Mouse (Mus musculus): Measurements from ENCODE around the gene Dab1. TPM values are rescaled to one million over a fixed set of nuclear protein-coding genes. Genes with fewer than 3 reads are reported as not detected.

Gene Dab1
- polyA plus RNA-seq, 1 experiment from 2014 or later = 1.2 TPM

DNA sequence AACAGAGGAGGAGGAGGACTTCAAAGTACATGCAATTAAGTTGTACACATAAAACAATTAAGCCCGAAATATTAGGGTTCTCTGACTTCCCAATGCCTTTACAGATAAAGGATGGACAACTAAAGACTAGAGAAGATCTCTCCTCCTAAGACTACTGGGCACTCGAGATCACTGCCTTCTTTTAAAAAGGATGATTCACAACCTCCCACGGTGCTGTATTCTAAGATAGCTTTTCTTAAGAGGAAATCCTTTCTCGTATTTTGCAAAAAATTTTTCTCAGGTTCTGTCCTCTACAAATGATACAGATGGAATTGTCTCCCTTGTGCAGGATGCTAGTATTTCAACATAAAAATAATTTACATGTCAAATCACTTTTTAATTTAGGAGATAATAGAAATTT is 500.9 kb downstream of the Dab1 start:
- H3K9me3 ChIP-seq (replicated peaks) = no peaks in the 10 kb centered on the region; the same call in 1 of the 2 replicates
- 71% methylated on average over 4 of the region's 4 CpGs for WGBS
- H3K4me1 ChIP-seq (replicated peaks) = no peaks in the 10 kb centered on the region
- H3K4me3 ChIP-seq = no peak overlapping the region
- H3K27me3 ChIP-seq = no peaks in the 10 kb centered on the region
- H3K9ac ChIP-seq = no peak overlapping the region
- no peak overlapping the region for H3K4me2 ChIP-seq
- ATAC-seq (replicated peaks; ENCODE audit: insufficient number of reproducible peaks, insufficient read depth, low FRiP score, low read depth) = no peak
- no peak overlapping the region for H3K27ac ChIP-seq
- H3K36me3 ChIP-seq = no peaks in the 10 kb centered on the region

DNA sequence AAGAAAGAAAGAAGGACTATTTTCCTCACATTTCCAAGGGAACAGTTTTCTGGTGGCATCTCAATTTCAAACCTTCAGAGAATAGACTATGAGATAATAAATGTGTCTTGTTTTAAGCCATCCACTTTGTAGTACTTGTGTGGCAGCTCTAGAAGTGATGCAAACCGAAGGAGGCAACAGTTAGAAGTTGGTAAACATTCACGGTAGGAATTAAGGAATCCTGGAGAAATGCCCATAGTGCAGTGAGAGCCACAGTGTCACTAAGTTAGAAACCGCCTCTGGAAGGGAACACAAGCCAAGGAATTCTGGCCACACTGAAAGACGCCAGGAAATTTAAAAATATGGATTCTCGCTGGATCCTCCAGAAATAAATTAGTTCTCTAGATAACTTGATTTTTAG is 502.8 kb downstream of the Dab1 start:
- Histone ChIP-seq H3K27ac (no peak overlapping the region), H3K9me3 (replicated peaks) (no peaks in the 10 kb centered on the region), H3K4me1 (replicated peaks) (no peaks in the 10 kb centered on the region), H3K27me3 (no peaks in the 10 kb centered on the region), H3K4me2 (no peak overlapping the region), H3K9ac (no peak overlapping the region), H3K4me3 (no peak overlapping the region), H3K36me3 (no peaks in the 10 kb centered on the region)
- 70% methylated on average over 5 of the region's 5 CpGs for WGBS
- no peak for ATAC-seq (replicated peaks; ENCODE audit: insufficient number of reproducible peaks, insufficient read depth, low FRiP score, low read depth)

DNA sequence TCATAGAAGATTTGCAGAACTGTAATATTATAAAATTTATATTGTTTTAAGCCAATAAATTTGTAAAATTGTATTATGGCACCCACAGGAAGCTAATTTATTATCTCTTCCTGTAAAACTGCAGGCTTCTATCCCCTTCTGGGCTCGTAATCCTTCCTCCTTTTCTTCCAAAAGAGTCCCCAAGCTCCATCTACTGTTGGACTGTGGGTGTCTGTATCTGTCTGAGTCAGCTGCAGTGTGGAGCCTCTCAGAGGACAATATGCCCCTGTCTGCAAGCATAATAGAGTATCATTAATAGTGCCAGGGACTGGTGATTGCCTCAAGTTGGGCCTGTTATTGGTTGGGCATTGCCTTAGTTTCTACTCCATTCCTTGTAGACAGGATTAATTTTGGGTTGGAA is 503.2 kb downstream of the Dab1 start:
- Histone ChIP-seq H3K27me3 (no peaks in the 10 kb centered on the region), H3K4me3 (no peak overlapping the region), H3K4me1 (replicated peaks) (no peaks in the 10 kb centered on the region), H3K4me2 (no peak overlapping the region), H3K27ac (no peak overlapping the region), H3K36me3 (no peaks in the 10 kb centered on the region), H3K9ac (no peak overlapping the region), H3K9me3 (replicated peaks) (no peaks in the 10 kb centered on the region)
- no peak for ATAC-seq (replicated peaks; ENCODE audit: insufficient number of reproducible peaks, insufficient read depth, low FRiP score, low read depth)
- 42% methylated on average over 1 of the region's 1 CpGs for WGBS

DNA sequence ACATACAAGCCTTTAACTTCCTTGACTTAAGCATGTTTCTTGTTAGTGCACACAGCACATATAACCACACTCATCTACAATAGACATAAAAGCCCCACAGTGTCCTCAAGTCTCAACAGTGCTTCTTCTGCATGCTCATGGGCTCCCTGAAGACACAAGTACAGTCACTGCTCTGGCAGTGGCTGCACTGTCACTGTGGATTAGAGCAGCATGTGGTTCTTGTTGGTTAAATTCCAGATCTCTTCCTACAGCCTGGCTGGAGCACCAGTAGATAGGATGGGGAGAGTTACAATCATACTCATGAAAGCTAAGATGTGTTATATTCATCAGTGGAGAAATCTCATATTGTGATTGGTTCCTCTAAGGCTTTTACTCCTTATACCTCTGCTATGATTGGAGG is 534.5 kb downstream of the Dab1 start:
- Histone ChIP-seq H3K27me3 (no peaks in the 10 kb centered on the region), H3K36me3 (no peaks in the 10 kb centered on the region), H3K4me1 (replicated peaks) (no peaks in the 10 kb centered on the region), H3K9ac (no peak overlapping the region), H3K4me2 (no peak overlapping the region), H3K9me3 (replicated peaks) (no peaks in the 10 kb centered on the region), H3K4me3 (no peak overlapping the region), H3K27ac (no peak overlapping the region)
- ATAC-seq (replicated peaks; ENCODE audit: insufficient number of reproducible peaks, insufficient read depth, low FRiP score, low read depth) = no peak

DNA sequence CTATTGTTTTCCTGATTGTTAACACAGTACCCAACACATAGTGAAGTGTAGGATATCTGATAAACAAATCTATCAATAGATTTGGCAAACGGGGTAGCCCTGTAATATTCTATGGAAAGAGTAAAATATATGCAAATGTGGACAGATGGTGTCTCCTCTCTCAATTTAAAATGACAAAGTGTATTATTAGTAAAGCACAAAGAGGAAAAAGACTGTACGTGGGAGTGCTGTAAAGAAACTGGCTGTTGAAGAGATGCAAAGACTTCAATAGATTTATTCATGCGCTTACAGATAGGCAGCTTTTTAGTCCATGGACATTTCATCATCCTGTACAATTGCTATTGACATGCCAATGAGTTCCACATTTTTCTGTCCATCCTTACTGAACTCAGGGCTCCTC is 558.9 kb downstream of the Dab1 start:
- 86% methylated on average over 3 of the region's 3 CpGs for WGBS
- no peaks in the 10 kb centered on the region for H3K36me3 ChIP-seq

DNA sequence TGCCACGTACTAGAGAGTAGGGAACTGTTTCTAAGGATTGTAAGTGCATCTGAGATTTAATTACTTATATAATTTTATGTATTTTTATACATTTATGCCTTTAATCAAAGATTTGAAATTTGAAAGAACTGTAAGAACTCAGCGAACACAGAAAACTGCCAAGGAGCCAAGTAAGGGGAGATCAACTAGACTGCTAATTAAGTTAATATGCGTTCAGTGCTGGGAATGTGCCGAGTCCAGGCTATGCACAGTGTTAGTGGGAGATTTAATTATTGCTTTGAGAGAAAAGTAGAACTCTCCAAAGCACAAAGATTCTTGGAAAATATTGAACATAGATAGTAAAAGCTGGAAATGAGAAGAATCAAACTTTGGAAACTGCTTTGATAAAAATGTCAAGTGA is 567.2 kb downstream of the Dab1 start:
- 82% methylated on average over 4 of the region's 4 CpGs for WGBS
- no peak for ATAC-seq (replicated peaks; ENCODE audit: insufficient number of reproducible peaks, insufficient read depth, low FRiP score, low read depth)

More for the DNA sequence above, 558.9 kb downstream of the Dab1 start:
- Histone ChIP-seq H3K27me3 (no peaks in the 10 kb centered on the region), H3K27ac (no peak overlapping the region), H3K4me3 (no peak overlapping the region), H3K4me1 (replicated peaks) (no peaks in the 10 kb centered on the region), H3K9me3 (replicated peaks) (no peaks in the 10 kb centered on the region), H3K9ac (no peak overlapping the region), H3K4me2 (no peak overlapping the region)
- no peak for ATAC-seq (replicated peaks; ENCODE audit: insufficient number of reproducible peaks, insufficient read depth, low FRiP score, low read depth)

DNA sequence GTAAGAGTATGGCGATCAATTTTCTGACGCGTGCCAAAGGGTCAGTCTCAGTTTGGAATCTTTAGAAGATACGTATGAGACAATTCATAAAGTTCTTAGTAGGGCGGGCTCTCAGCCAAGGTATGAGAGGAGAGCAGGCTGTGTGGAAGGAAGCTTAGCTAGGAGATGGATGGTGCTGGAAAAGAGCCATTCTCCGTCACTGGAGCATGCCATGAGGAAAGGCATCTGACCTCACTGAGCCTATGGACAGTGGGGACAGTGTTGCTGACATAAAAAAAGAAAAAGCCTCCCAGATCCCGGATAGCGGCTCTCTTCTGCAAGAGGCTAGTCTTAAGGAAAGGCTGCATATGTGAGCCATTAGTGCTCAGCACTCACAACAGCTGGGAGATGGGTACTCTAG is 579.5 kb downstream of the Dab1 start:
- Histone ChIP-seq H3K36me3 (no peaks in the 10 kb centered on the region), H3K27ac (no peak overlapping the region), H3K4me2 (no peak overlapping the region), H3K9ac (no peak overlapping the region), H3K4me1 (replicated peaks) (no peaks in the 10 kb centered on the region), H3K27me3 (no peaks in the 10 kb centered on the region), H3K9me3 (replicated peaks) (no peaks in the 10 kb centered on the region), H3K4me3 (no peak overlapping the region)
- no peak for ATAC-seq (replicated peaks; ENCODE audit: insufficient number of reproducible peaks, insufficient read depth, low FRiP score, low read depth)
- 74% methylated on average over 8 of the region's 8 CpGs for WGBS

More for the DNA sequence above, 567.2 kb downstream of the Dab1 start:
- no peaks in the 10 kb centered on the region for H3K36me3 ChIP-seq
- H3K4me3 ChIP-seq = no peak overlapping the region
- no peaks in the 10 kb centered on the region for H3K9me3 ChIP-seq (replicated peaks)
- H3K9ac ChIP-seq = no peak overlapping the region
- no peak overlapping the region for H3K4me2 ChIP-seq
- H3K27ac ChIP-seq = no peak overlapping the region
- H3K27me3 ChIP-seq = no peaks in the 10 kb centered on the region
- H3K4me1 ChIP-seq (replicated peaks) = no peaks in the 10 kb centered on the region

DNA sequence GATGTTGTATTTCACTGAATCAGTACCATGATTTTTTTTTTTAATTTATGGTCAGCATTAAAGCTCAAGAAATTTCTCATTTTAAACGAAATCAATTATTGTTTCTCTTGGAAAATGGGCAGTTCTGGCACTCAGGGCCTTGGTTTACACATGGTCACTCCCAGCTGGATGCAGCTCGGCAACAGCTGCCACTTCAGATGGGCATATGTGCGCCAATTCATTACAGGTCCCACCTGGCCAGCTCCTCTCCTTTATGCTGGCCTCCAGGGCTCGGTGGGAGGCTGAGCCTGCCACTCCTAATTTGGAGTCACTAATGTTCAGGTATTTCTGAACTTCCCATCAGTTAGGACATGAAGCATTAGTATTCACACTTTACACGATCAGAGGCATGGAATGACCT is 582.5 kb downstream of the Dab1 start:
- H3K27ac ChIP-seq = no peak overlapping the region
- H3K4me3 ChIP-seq = no peak overlapping the region
- no peak overlapping the region for H3K4me2 ChIP-seq
- H3K4me1 ChIP-seq (replicated peaks) = no peaks in the 10 kb centered on the region
- no peaks in the 10 kb centered on the region for H3K9me3 ChIP-seq (replicated peaks)
- no peaks in the 10 kb centered on the region for H3K36me3 ChIP-seq
- 75% methylated on average over 5 of the region's 5 CpGs for WGBS
- H3K27me3 ChIP-seq = no peaks in the 10 kb centered on the region
- no peak for ATAC-seq (replicated peaks; ENCODE audit: insufficient number of reproducible peaks, insufficient read depth, low FRiP score, low read depth)
- H3K9ac ChIP-seq = no peak overlapping the region

DNA sequence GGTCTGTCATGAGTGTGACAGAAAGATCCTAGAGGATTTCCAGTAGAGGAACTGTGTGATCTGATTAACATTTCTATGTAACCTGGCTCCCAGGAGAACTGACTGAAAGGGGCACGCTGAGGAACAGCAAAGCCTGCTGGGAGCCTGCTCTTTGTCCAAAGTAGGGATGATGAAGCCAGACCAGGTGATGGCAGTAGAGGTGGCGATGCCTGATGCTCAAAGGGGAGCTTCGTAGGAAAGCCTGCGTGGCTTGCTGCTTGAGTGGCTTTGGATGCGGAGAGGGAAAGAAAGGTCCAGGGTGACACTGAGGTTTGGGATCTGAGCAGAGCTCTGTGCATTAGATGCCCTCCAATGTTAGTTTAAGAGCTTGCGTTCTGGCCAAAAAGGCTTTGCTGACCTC is 584.9 kb downstream of the Dab1 start:
- H3K36me3 ChIP-seq = no peaks in the 10 kb centered on the region
- no peak overlapping the region for H3K27ac ChIP-seq
- H3K27me3 ChIP-seq = no peaks in the 10 kb centered on the region
- no peak overlapping the region for H3K4me2 ChIP-seq
- no peaks in the 10 kb centered on the region for H3K4me1 ChIP-seq (replicated peaks)
- no peak for ATAC-seq (replicated peaks; ENCODE audit: insufficient number of reproducible peaks, insufficient read depth, low FRiP score, low read depth)
- H3K9me3 ChIP-seq (replicated peaks) = no peaks in the 10 kb centered on the region
- no peak overlapping the region for H3K4me3 ChIP-seq
- 47% methylated on average over 6 of the region's 6 CpGs for WGBS
- no peak overlapping the region for H3K9ac ChIP-seq

DNA sequence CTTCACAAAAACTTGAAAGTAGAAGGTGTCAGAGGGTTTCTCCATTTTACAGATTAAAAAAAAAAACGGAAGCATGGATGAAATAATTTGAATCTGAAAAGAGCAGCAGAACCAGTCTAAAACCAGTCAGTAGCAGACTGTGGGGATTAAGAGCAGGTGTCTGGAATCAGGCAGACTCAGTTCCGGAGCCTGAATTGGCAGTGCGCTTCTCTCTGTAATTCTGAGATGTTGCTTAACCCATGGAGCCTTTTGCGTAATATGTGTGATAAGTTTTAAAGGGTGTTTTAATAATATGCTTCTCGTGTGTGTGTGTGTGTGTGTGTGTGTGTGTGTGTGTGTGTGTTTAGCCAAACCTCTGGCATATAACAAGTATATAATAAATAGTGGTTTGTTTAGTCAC is 587.5 kb downstream of the Dab1 start:
- H3K36me3 ChIP-seq = no peaks in the 10 kb centered on the region
- no peak overlapping the region for H3K27ac ChIP-seq
- H3K9ac ChIP-seq = no peak overlapping the region
- no peak overlapping the region for H3K4me3 ChIP-seq
- no peaks in the 10 kb centered on the region for H3K27me3 ChIP-seq
- WGBS = 76% methylated on average over 5 of the region's 5 CpGs
- H3K9me3 ChIP-seq (replicated peaks) = no peaks in the 10 kb centered on the region
- no peak overlapping the region for H3K4me2 ChIP-seq
- 0 out of 2 replicates have a peak, but pooled peaks cover 4% of the 10 kb centered on the region for H3K4me1 ChIP-seq (replicated peaks)
- ATAC-seq (replicated peaks; ENCODE audit: insufficient number of reproducible peaks, insufficient read depth, low FRiP score, low read depth) = no peak

DNA sequence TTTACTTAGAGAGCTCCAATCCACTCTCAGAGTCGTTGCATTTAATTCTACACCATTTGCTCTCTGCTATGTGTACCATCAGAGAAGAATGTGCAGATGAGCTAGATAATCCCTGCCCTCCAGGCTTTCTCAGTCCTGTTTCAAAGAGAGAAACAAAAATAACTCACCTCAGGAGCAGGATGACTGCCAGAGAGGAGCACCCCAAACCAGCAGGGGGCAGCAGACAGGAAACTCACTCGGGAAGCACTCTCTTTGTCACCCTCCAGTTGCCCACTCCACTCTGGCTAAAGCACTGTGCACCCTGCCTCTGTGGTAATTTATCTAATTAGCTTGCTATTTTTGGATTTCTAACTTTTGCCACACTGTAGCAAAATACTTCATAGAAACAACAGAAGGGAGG is 589.9 kb downstream of the Dab1 start:
- Histone ChIP-seq H3K4me1 (replicated peaks) (0 out of 2 replicates have a peak, but pooled peaks cover 5% of the 10 kb centered on the region), H3K27ac (no peak overlapping the region), H3K27me3 (no peaks in the 10 kb centered on the region), H3K9me3 (replicated peaks) (no peaks in the 10 kb centered on the region), H3K9ac (no peak overlapping the region), H3K36me3 (no peaks in the 10 kb centered on the region), H3K4me2 (no peak overlapping the region), H3K4me3 (no peak overlapping the region)
- 30% methylated on average over 2 of the region's 2 CpGs for WGBS
- no peak for ATAC-seq (replicated peaks; ENCODE audit: insufficient number of reproducible peaks, insufficient read depth, low FRiP score, low read depth)

DNA sequence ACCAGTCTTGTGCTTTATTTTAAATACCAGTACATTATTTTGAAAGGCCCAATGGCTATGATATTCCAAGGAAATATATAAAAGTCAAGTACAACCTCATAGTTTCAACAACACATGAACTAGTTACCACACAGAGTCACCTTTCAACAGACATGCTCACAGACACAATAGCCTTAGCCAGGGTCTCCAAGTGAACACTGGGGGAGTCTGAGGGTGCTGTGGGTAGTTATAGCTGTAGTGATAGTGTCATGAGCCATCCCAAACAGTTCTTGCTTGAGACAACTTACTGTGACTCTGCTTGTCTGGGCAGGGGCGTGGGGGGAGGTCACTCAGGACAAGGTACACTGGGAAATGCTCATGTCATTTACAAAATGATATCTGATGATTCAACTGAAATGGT is 591.6 kb downstream of the Dab1 start:
- Histone ChIP-seq H3K9me3 (replicated peaks) (no peaks in the 10 kb centered on the region), H3K9ac (no peak overlapping the region), H3K27ac (no peak overlapping the region), H3K4me1 (replicated peaks) (0 out of 2 replicates have a peak, but pooled peaks cover 5% of the 10 kb centered on the region), H3K36me3 (no peaks in the 10 kb centered on the region), H3K4me3 (no peak overlapping the region), H3K27me3 (no peaks in the 10 kb centered on the region), H3K4me2 (no peak overlapping the region)
- 90% methylated on average over 1 of the region's 1 CpGs for WGBS
- no peak for ATAC-seq (replicated peaks; ENCODE audit: insufficient number of reproducible peaks, insufficient read depth, low FRiP score, low read depth)

Measured in heart, embryonic 15.5 days (tissue).